Mouse (Mus musculus): ENCODE measurements around the gene Sowahb. TPM values are rescaled to one million over a fixed set of nuclear protein-coding genes. Genes with fewer than 3 reads are reported as not detected.

Sowahb gene
- polyA plus RNA-seq (2015; fragmentation: Nextera tagmentation; extraction: Ambion mirVana) = 0.06 TPM in 1 of 2 replicates, not detected in the other

DNA sequence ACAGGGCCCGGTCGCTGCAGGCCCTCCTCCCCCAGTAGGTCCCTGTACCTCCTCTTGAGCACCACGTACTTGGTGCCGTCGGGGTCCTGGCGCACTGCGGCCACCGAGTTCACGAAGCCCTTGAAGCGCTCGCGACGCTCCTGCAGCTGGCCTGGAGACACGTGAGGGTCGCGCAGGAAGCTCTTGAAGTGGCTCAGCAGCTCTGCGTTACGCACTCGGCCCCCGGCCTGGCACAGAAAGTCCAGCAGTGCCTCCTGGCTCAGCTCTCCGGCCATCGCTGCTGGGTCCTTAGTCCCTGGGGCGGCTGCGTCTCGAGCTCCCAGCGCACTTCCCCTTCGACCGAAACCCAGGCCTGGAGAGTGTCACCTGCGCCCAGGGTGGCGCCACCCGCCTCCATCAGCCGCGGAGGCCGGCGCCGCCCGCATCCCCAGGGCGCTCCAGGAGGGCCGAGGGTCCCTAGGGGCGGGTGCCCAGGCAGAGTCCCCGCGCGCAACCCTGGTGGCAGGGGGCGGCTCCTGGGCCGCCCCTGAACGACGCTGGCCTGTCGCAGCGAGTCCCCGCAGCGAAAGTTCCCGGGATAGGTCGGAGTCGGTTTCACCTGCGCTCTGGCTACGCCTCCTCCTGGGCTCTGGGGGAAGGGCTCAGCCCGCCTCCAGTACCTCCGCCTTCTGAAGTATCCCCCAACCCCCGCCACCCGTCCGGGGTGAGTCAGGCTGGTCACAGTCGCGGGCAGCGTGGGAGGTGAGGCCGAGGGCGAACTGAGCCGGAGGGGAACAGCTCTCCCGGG lies at the start of gene Sowahb:
TSS of gene Sowahb (minus strand) at position 439 of the 787 bp plus-strand sequence.
- H3K4me2 ChIP-seq (ENCODE audit: low read length) = peak within 1 kb of the TSS; percentile 90
- peaks cover 39% of the 10 kb centered on the region for H3K27me3 ChIP-seq (replicated peaks; ENCODE audit: control insufficient read depth, insufficient read depth, low read length)
- H3K27ac ChIP-seq (ENCODE audit: low read length) = no peak within 1 kb of the TSS
- peak within 1 kb of the TSS; percentile 57 for H3K9ac ChIP-seq (replicated peaks; ENCODE audit: low read depth, low read length)
- no peaks in the 10 kb centered on the region for H3K9me3 ChIP-seq (ENCODE audit: control insufficient read depth, low read length)
- WGBS = under 1% methylated on average over 67 of the region's 68 CpGs
- peak; percentile 67 for ATAC-seq
- peak within 1 kb of the TSS; percentile 52 for H3K4me3 ChIP-seq (replicated peaks; ENCODE audit: low read length)
- no peaks in the 10 kb centered on the region for H3K36me3 ChIP-seq (ENCODE audit: control insufficient read depth, insufficient read depth)
- H3K4me1 ChIP-seq (replicated peaks; ENCODE audit: control insufficient read depth, insufficient read depth, low read length) = peaks cover 19% of the 10 kb centered on the region

DNA sequence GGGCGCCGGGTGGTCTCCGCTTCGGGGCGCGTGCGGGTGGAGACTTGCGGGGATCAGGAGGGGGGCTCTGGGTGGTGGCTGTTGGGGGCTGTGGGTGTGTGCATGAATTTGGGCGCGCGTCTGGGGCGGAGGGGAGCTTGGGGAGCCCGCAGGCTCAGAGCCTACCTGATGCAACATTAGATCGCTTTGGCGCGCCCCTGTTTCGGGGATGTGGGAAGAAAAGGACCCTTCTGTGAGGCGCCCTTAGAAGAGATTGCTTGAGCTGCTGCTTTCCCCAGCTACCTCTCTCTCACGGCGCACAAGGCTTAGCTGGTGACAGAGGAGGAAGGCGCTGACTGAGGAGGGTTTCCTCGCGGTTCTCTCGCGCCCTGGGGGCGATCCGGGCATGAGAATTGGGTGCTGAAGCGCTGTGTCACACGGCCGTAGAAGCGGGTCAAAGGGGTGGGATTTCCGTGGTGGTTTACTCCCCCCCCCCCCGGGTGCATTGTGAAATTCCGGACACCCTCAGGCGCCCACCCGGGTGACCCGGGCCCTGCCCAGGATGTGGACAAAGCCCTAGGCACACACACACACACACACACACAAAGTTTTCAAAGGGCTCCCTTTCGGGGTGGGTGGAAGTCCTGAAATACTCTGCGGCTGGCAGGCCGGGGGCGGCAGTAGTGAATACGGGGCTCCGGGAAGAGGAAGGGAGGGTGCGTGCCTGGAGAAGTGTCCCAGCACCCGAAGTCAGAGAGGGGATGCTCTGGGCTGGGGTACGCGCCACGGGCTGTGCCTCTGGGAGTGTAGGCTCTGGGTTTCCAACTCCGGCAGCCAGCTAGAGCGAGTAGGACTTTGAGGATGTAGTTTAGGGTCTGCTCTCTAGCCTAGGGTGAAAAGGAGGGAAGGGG lies 49.1 kb upstream of the Sowahb start:
- Histone ChIP-seq H3K9me3 (ENCODE audit: control insufficient read depth, low read length) (no peaks in the 10 kb centered on the region), H3K4me3 (replicated peaks; ENCODE audit: low read length) (peak overlapping the region; percentile 89), H3K36me3 (ENCODE audit: control insufficient read depth, insufficient read depth) (no peaks in the 10 kb centered on the region), H3K27ac (ENCODE audit: low read length) (peak overlapping the region; percentile 98), H3K9ac (replicated peaks; ENCODE audit: low read depth, low read length) (peak overlapping the region; percentile 90), H3K27me3 (replicated peaks; ENCODE audit: control insufficient read depth, insufficient read depth, low read length) (no peaks in the 10 kb centered on the region), H3K4me1 (replicated peaks; ENCODE audit: control insufficient read depth, insufficient read depth, low read length) (peaks cover 51% of the 10 kb centered on the region), H3K4me2 (ENCODE audit: low read length) (peak overlapping the region; percentile 57)
- ATAC-seq = peak; percentile 65
- under 1% methylated on average over 50 of the region's 50 CpGs for WGBS

DNA sequence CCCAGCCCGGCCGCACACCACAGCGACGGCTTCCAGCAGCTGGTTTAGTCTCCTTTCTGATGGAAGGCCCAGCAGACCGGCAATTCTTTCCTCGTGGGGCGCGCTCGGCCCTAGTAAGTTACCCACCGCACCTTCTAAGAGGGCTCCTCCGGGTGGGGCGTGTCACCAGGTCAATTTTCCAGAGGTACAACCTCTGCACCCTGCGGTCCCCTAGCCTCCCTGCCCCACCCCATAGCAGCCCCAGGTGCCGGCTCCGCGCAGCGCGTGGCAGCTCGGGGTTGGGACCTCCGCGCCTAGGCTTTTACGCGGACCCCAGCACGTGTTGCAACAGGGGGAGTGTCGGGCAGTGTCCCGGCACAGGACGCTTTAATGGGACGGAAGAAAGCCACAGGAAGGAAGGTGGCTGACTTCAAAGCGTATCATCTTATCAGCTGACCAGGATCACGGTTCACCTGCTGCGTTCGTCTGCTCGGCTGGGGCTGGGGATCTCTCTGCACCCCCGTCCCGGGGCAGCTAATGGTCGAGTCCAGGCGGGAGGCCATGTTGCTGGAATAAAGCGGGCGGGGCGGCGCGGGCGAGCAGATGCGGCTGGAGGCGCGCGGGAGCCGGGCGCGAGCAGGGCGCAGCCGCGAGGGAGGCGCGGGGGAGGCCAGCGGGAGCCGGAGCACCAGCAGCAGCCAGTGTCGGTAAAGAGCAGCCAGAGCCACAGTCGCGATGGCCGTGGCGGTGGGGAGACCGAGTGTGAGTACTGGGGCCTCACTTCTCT lies 48.2 kb upstream of the Sowahb start, which contains the start of gene Sept11:
TSS of gene Sept11 (plus strand) at position 581 of the 766 bp plus-strand sequence.
- Histone ChIP-seq H3K9me3 (ENCODE audit: control insufficient read depth, low read length) (no peaks in the 10 kb centered on the region), H3K4me2 (ENCODE audit: low read length) (peak within 1 kb of the TSS; percentile 57), H3K27ac (ENCODE audit: low read length) (peak within 1 kb of the TSS; percentile 98), H3K27me3 (replicated peaks; ENCODE audit: control insufficient read depth, insufficient read depth, low read length) (no peaks in the 10 kb centered on the region), H3K9ac (replicated peaks; ENCODE audit: low read depth, low read length) (peak within 1 kb of the TSS; percentile 90), H3K4me3 (replicated peaks; ENCODE audit: low read length) (peak within 1 kb of the TSS; percentile 89), H3K36me3 (ENCODE audit: control insufficient read depth, insufficient read depth) (no peaks in the 10 kb centered on the region), H3K4me1 (replicated peaks; ENCODE audit: control insufficient read depth, insufficient read depth, low read length) (peaks cover 47% of the 10 kb centered on the region)
- under 1% methylated on average over 59 of the region's 63 CpGs for WGBS
- ATAC-seq = peak; percentile 90

DNA sequence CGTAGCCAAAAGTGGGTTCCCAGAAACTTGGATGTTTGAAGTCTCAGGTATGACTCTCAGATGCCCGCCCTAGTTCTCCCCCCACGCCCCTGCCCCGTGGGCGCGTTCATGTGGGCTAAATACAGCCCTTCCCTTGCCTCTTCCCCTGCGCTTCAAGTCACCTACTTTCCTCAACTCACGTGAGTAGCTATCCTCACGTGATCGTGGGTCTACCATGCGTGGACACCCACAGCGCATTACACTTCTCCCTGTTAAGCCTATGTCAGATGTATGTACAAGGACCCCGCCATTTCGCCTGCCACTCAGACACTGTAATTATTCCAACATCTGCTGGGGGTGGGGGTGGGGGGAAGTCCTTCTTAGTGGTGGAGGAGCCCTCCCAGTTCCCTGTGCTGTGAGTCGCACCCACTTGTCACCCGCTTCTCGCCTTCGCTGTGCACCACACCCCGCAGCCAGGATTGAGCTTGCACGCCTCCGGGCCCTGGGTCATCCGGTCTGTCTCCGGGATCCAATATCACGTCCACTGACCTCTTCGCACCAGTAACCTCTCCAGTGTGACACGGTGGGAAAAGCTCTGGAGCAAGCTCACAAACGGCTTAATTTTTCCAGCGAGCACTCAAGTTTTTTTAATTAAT lies 47.4 kb upstream of the Sowahb start:
- Histone ChIP-seq H3K4me1 (replicated peaks; ENCODE audit: control insufficient read depth, insufficient read depth, low read length) (peaks cover 39% of the 10 kb centered on the region), H3K4me2 (ENCODE audit: low read length) (peak overlapping the region; percentile 57), H3K4me3 (replicated peaks; ENCODE audit: low read length) (peak overlapping the region; percentile 89), H3K9ac (replicated peaks; ENCODE audit: low read depth, low read length) (peak overlapping the region; percentile 90), H3K9me3 (ENCODE audit: control insufficient read depth, low read length) (no peaks in the 10 kb centered on the region), H3K36me3 (ENCODE audit: control insufficient read depth, insufficient read depth) (no peaks in the 10 kb centered on the region), H3K27me3 (replicated peaks; ENCODE audit: control insufficient read depth, insufficient read depth, low read length) (no peaks in the 10 kb centered on the region), H3K27ac (ENCODE audit: low read length) (peak overlapping the region; percentile 98; the same call in 1 of the 2 replicates)
- 5% methylated on average over 28 of the region's 28 CpGs for WGBS
- ATAC-seq = peak; percentile 16

DNA sequence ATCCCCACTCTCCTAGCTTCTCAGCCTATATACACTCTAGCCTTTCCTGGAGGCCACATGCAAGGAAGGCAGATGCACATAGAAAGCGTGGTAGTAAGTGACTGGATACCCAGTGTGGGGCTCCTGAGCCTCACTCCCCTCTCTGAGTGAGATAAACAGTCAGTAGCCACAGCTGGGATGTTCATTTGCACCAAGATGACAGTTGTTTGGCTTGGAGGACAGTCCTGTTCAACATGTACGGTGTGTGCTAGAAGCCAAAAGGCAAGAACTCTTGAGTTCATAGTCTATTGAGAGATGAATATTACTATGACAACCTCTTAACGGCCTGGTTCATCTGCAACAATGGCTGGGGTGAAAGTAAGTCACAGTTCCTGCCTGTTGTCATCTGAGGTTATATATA lies 46.4 kb upstream of the Sowahb start:
- H3K9ac ChIP-seq (replicated peaks; ENCODE audit: low read depth, low read length) = no peak overlapping the region
- no peaks in the 10 kb centered on the region for H3K27me3 ChIP-seq (replicated peaks; ENCODE audit: control insufficient read depth, insufficient read depth, low read length)
- H3K4me2 ChIP-seq (ENCODE audit: low read length) = peak overlapping the region; percentile 57
- no peak for ATAC-seq
- H3K4me1 ChIP-seq (replicated peaks; ENCODE audit: control insufficient read depth, insufficient read depth, low read length) = peaks cover 29% of the 10 kb centered on the region
- no peak overlapping the region for H3K27ac ChIP-seq (ENCODE audit: low read length)
- no peaks in the 10 kb centered on the region for H3K36me3 ChIP-seq (ENCODE audit: control insufficient read depth, insufficient read depth)
- H3K4me3 ChIP-seq (replicated peaks; ENCODE audit: low read length) = peak overlapping the region; percentile 89
- H3K9me3 ChIP-seq (ENCODE audit: control insufficient read depth, low read length) = no peaks in the 10 kb centered on the region
- 72% methylated on average over 3 of the region's 3 CpGs for WGBS

DNA sequence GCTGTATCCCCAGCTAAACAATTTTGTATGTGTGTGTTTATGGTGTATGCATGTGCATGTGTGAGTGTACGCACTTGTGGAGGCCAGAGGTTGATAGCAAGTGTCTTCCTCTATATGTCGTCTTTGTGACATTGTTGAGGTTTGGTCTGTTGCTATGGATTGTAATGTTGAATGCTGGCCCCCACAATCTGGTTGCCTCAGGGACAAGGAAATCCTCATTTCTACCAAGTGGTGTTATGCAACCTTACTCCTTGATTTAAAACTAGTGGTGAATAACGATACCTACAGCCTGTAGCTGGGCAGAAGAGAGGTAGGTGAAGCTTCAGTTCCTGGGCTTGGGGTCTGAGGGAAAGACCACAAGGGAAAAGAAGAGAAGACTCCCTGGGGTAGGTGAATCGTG lies 41.1 kb upstream of the Sowahb start:
- Histone ChIP-seq H3K36me3 (ENCODE audit: control insufficient read depth, insufficient read depth) (no peaks in the 10 kb centered on the region), H3K27ac (ENCODE audit: low read length) (no peak overlapping the region), H3K4me1 (replicated peaks; ENCODE audit: control insufficient read depth, insufficient read depth, low read length) (0 out of 2 replicates have a peak, but pooled peaks cover under 1% of the 10 kb centered on the region), H3K9ac (replicated peaks; ENCODE audit: low read depth, low read length) (no peak overlapping the region), H3K4me3 (replicated peaks; ENCODE audit: low read length) (no peak overlapping the region), H3K9me3 (ENCODE audit: control insufficient read depth, low read length) (no peaks in the 10 kb centered on the region), H3K27me3 (replicated peaks; ENCODE audit: control insufficient read depth, insufficient read depth, low read length) (no peaks in the 10 kb centered on the region), H3K4me2 (ENCODE audit: low read length) (no peak overlapping the region)
- ATAC-seq = no peak
- 84% methylated on average over 4 of the region's 4 CpGs for WGBS

DNA sequence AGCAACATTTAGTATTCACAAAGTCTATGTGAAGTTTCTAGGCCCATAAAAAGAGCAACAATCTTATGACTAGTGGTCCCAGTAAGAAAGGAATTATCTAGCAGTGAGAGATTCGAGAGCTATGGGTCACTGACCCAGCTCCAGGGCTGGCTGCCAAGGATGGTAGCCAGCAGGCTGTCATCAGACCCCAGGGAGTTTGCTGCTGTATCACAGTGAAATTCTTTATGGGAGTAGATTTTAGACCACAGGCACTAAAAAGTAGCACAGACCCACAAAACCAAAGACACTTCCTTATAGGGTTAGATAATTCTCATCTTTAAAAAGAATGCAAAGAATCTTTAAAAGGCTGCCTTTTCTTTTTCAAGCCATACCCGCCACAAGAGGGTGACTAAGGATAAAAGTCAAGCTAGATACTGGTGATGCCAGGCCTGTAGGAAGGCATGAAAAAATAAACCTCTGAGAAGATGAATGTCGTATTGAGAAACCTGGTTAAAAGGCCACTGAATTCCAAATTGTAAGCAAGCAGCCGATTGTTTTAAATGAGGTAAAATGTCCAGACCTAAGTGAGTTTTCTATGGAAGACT lies 40.3 kb upstream of the Sowahb start:
- Histone ChIP-seq H3K4me2 (ENCODE audit: low read length) (no peak overlapping the region), H3K27me3 (replicated peaks; ENCODE audit: control insufficient read depth, insufficient read depth, low read length) (no peaks in the 10 kb centered on the region), H3K36me3 (ENCODE audit: control insufficient read depth, insufficient read depth) (no peaks in the 10 kb centered on the region), H3K4me3 (replicated peaks; ENCODE audit: low read length) (no peak overlapping the region), H3K9ac (replicated peaks; ENCODE audit: low read depth, low read length) (no peak overlapping the region), H3K27ac (ENCODE audit: low read length) (no peak overlapping the region), H3K4me1 (replicated peaks; ENCODE audit: control insufficient read depth, insufficient read depth, low read length) (no peaks in the 10 kb centered on the region), H3K9me3 (ENCODE audit: control insufficient read depth, low read length) (no peaks in the 10 kb centered on the region)
- 59% methylated on average over 4 of the region's 4 CpGs for WGBS
- no peak for ATAC-seq

DNA sequence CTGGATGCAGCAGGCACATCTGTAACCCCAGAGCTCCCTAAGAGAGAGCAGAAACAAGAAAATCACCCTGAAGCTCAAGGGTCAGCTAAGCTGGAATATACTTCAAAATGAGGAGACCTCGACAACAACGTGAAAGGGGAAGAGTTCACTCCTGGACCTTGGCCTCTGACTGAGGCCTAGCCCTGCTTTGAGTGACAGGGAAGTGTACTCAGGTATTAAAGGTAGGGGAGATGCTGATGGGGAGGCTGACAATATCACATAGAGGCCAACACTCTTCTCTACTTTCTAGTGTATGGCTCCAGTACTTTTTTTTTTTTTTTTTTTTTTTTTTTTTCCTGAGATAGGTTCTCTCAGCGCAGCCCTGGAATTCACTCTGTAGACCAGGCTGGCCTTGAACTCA lies 34.8 kb upstream of the Sowahb start:
- Histone ChIP-seq H3K4me1 (replicated peaks; ENCODE audit: control insufficient read depth, insufficient read depth, low read length) (no peaks in the 10 kb centered on the region), H3K4me3 (replicated peaks; ENCODE audit: low read length) (no peak overlapping the region), H3K27ac (ENCODE audit: low read length) (no peak overlapping the region), H3K9me3 (ENCODE audit: control insufficient read depth, low read length) (no peaks in the 10 kb centered on the region), H3K27me3 (replicated peaks; ENCODE audit: control insufficient read depth, insufficient read depth, low read length) (no peaks in the 10 kb centered on the region), H3K9ac (replicated peaks; ENCODE audit: low read depth, low read length) (no peak overlapping the region), H3K4me2 (ENCODE audit: low read length) (no peak overlapping the region), H3K36me3 (ENCODE audit: control insufficient read depth, insufficient read depth) (no peaks in the 10 kb centered on the region)
- ATAC-seq = no peak
- 82% methylated on average over 3 of the region's 3 CpGs for WGBS

Measured in forebrain, embryonic 16.5 days (tissue).